Mouse (Mus musculus) layer of hippocampus, adult 9-11 months (tissue): ENCODE results near the gene Ezh1.

Experiments used
- DNase-seq: peaks from one replicate; pipeline ENCODE4 v3.0.0; 2022

Gene Ezh1

DNA sequence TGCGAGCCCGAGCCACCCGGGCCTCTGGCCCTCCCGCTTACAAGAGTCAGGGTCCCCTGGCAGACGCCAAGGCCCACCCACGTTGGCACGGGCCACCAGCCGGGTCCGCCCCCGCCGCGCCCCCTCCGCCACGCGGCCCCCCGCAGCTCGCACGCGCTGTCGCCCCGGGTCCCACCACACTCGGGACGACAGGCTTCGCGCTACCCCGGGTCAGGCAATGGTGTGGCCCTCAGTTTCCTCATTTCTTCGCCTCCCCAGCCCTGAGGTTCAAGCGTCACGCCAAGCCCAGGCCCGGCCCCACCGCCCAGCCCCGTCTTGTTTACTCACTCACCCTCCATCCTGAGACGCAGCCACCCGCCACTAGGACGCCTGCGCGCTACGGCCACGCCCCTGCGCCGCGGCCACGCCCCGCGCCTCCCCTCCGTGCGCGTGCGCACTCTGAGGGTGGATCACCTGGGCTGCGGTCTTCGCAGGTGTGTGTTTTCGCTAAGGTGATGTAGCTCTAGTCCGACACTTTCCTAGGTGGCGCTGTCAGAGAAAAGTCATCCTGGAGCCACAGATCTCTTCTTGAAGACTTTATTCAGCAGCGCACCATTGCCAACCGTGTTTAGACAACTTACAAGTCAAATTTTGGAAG, at the start of gene Ezh1:
Gene Ezh1, minus strand, starts transcription at position 399 of the 637 bp plus-strand sequence.
- DNase-seq: peak; percentile 84

DNA sequence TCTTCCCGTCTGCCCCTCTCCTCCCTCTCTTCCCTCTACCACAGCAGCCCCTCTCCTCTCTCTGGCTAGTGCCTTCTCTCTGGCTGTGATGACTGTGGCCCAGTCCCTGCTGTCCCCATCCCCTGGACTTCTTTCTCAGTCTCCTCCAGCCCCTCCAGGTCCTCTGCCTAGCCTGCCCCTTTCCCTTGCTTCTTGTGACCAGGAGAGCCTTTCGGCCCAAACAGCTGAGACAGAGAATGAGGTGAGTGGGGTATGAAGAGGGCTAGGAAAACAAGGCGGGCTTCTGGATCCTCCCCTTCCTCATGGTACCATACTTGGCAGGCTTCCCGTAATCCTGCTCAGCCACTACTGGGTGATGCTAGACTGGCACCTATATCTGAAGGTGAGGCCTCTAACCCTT, 49.0 kb upstream of the Ezh1 start:
- no peak for DNase-seq

DNA sequence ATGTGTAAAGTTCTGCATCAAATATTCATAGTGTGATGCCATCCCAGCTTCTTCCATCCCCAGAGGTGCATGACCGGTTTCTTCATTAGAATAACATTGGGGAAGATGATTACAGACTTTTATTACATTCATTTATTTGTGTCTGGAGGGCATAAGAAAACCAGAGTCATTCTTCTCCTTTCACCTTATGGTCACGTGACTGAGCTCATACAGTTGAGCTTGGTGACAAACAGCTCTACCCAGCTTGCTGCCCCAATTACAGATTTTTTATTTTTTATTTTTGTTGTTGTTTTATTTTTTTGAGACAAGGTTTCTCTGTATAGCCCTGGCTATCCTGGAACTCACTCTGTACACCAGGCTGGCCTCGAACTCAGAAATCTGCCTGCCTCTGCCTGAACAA, 46.2 kb upstream of the Ezh1 start:
- DNase-seq: no peak

DNA sequence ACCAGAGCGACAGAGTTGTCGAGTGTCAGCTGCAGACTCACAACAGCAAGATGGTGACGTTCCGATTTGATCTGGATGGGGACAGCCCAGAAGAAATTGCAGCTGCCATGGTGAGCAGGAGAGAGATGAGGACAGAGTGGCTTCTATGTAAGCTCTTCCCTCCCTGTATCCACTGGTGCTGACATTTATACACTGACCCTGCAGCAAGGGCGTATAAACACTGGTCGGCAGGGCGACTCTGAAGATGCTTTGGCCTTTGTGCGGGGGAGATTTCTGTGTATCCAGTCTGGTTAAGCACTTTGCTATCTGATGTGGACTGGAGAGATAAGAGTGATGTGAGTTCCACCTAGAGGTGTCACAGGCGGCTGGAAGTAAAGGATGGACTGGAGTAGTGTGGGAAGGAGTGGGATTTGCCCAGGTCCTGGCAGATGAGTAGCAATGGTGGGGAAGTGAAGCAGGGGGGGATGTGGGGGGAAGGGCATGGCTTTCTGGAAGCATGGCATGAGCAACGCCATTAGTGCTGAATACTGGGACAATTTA, 43.4 kb upstream of the Ezh1 start:
- DNase-seq: no peak

DNA sequence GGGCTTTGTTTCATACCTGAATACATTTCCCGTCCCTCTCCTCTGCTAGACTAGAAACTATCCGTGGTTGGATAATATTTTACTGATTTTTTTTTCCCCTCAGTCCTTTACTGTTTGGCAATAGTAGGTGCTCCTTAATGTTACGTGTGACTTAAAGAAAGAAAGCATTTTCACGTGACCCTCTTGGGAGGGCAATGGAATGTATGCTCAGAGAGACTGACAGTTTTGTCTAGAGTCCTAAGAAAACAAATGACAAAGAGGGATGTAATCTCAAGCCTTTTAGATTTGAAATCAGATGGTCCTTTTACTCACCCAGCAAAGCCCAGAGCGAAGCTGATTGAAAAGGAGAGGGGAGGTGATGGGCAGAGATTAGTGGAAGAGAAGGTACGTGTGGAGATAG, 39.6 kb upstream of the Ezh1 start:
- DNase-seq: no peak

DNA sequence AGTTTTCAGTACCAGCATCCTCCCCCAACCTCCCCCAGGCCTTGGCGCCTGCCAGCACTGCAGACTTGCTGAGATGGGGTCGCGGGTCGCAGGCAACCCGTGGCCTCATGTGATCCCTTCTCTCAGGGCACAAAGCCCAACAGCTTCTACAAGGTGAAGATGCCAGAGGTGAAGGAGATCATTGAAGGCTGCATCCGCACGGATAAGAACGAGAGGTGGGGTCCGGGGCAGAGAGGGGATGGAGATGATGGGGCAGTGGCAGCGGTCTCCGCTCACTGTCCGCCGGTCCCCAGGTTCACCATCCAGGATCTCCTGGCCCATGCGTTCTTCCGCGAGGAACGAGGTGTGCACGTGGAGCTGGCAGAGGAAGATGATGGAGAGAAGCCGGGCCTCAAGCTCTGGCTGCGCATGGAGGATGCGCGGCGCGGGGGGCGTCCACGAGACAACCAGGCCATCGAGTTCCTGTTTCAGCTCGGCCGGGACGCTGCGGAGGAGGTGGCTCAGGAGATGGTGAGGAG, 38.8 kb upstream of the Ezh1 start:
- DNase-seq: no peak

DNA sequence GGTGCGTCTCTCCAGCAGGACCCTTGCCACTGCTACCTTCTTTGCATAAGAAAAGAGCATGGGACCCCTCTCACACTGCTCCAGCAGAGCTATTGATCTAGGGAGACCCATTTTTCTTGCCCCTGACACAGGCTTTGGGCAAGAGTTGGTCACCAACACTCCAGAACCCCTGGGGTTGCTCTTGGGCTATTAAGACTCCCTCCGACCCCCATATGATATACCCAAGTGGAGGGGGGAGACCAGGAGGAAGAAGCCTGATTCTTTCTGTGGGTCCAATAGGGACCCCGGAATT, 37.7 kb upstream of the Ezh1 start:
- no peak for DNase-seq

DNA sequence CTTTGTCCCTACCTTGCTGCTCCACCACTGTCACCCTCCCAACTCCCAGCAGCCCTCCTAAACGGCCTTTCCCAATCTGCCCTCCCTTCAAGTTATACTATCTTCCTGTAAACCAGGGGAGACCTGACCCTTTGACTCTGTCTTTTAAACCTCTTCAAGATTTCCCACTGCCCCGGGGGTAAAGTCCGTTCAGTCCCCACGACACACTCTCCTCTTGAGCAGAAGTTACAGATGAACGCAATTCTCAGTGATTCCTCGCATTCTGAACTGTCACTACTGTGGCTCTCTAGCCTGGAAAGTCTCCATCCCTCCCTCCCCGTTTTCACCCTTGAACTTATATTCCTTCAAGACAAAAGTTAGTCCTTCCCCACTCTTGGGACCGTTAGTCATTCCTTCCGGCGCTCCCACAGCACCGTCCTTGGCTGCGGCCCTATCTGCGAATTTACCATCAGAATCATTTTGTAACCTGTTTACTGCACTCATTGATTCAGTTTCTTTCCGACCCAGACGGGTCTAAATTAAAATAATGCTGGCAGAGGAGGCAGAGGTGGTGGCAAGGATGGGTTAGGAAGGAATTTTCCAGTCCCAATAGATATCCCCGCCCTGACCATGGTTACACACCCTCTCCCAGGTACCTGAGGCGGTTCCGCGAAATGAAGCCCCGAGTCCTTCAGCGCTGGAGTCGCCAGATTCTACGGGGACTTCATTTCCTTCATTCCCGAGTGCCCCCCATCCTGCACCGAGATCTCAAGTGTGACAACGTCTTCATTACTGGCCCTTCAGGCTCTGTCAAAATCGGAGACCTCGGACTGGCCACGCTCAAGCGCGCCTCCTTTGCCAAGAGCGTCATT, 37.1 kb upstream of the Ezh1 start:
- no peak for DNase-seq

DNA sequence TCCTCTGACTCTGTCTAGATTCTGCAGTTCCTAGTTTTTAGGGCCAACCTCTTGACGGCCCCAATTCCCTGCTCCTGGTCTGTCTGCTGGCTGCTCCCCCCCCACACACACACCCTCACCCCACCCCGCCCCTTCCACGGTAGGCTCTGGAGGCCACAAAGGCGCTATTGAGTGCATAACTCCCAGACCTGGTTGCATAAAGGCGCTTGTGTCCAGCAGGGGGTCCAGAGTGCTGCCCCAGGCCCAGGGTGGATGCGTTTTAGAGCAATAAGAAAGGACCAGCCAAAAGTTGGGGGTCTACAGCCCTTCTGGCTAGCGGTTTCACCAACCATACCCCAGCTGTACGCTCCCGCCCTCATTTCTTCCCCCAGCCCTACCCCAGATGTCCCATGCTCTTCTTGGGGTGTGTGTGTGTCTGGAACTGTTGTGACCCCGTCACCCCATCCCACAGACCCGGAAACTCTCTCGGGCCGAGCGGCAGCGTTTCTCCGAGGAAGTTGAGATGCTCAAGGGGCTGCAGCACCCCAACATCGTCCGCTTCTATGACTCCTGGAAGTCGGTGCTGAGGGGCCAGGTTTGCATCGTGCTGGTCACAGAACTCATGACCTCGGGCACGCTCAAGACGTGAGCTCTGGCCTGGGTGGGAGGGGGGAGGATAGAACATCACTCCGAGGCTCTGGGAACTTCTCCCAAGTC, 36.2 kb upstream of the Ezh1 start:
- no peak for DNase-seq

DNA sequence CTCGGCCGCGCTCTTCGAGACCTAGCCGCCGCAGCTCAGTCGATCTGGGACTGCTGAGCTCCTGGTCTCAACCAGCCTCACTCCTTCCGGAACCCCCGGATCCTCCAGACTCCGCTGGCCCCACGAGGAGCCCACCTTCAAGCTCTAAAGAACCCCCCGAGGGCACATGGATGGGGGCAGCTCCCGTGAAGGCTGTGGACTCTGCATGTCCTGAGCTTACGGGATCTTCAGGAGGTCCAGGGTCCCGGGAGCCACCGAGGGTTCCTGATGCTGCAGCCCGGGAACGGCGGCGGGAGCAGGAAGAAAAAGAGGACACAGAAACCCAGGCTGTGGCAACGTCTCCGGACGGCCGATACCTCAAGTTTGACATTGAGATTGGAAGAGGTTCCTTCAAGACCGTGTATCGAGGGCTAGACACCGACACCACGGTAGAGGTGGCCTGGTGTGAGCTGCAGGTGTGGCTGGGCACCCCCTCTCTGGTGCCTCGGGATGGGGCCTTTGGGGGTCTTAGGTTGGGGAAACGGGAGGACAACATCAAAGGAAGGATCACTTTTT, 34.6 kb upstream of the Ezh1 start:
- no peak for DNase-seq

DNA sequence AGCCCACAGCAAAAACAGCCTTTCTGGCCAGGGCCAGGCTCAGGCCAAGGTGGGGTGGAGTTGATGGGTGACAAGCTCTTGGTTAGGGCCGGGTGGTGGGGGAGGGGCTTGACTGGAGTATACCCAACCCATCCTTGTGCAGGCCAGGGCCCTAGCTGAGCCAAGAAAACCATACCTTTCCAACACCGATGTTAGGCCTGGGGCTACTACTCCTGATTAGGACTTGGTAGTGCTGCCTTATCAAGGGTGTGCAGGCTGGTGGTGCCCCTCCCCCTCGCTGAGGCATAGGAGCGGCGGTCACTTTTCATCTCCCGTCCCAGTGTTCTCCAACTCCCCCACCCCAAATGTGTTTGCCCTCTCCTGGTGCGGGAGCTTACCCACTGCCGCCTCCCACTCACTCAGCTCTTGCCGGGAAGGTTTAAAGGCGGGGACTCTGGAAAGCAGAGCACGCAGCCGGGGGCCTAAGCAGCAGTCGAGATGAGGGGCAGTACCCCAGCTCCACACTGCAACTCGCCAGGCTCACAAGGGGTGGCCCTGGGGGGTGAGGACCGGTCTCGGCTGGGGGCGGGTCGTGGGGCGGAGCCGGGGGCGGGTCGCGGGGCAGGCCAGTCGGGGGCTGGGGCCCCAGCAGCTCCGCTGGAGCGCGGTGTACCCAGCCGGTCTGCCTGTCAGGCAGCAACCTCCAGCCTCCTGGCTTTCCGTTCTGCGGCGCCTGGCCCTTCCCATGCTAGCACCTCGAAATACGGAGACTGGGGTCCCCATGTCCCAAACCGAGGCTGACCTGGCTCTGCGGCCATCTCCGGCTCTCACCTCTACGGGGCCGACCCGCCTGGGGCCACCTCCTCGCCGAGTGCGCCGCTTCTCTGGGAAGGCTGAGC, 33.9 kb upstream of the Ezh1 start, which contains the start of gene Wnk4:
Gene Wnk4, plus strand, starts transcription at position 620 of the 878 bp plus-strand sequence.
- DNase-seq: no peak

DNA sequence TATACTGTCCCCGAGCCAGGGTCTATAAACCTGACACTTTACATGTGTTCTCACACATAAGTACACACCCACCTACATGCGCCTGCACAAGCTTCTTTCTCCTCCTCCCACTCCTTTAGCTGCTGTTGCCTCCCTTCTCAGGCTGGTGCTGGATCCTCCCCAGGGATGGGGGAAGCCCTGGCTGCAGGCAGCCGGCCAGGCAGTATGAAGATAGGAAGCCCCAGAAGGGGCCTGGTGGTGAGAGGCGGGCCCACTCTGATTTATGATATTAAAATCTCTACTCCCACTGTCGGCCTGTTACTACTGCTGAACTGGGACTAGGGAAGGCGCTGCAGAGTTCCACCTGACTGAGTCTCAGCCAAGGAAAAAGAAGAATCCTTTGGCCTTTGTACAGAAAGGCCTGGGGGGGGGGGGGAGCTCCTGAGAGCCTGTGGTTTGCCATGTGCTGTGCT, 33.0 kb upstream of the Ezh1 start:
- DNase-seq: peak; percentile 85

DNA sequence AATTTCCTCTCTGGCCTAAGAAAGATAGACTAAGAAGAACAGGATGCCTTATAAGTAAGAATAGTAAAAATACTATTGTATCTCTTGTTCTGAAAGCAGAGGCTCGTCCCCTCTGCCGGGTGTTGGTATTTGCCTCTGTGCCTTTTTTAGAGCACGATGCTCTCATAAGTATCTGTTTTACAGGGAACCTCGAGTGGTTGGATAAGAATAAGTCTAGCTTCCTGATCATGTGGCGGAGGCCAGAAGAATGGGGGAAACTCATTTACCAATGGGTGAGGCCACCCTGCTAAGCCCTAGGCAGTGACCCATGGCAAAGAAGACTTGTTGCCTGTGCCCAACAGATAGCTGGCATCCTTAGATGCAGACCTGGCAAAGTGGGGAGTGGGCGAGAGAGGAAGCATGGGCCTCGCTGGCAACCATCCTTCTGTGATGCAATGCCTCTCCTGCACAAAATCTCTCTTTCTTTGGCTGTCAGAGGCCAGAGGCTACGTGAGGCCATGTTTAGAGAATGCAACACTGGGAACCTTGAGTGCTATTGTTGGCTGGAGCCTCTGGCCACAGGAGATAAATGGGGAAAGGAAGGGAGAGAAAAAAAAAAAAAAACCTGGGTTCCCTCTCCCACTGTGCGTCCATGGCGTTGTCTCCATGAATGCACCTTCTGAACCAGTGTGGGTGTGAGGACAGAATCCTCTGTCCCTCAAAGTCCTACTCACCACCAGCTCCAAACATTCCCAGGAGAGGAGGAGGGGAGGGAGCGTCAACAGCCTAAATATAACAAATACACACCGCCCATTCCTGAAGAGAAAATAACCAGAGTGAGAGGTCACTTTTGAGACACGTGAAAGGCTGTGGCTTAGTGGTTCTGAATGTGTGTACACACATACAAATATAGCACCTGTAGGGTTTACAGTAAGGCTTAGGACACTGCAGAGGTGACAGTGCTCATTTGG, 29.8 kb upstream of the Ezh1 start:
- DNase-seq: no peak

DNA sequence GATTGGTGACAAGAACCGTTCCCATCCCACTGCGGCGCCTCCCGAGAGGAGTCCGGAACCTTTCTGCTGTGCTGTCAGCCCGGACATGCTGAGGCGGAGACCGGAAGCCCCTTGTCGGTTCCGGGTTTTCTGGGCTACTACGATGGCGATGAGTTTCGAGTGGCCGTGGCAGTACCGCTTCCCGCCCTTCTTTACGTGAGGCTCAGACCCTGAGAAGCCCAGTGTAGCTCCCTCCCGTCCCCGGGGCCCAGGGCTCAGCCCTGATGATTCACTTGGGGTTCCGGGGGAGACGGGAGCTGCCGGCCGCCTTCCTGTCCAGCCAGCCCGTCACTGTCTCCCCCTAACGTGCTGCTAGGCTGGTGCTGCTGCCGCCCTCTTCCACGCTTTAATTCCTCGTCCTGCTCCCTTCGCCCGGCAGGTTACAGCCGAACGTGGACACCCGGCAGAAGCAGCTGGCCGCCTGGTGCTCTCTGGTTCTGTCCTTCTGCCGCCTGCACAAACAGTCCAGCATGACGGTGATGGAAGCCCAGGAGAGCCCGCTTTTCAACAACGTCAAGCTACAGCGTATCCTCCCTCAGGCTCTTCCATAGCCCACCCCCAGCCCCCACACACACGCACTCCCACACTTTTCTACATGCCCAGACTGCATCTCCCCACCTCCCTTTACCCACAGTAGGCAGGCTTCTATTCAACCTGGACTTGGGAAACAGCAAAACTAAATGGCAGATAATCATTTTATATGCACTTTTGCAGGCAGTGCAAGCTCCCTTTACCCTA, 27.5 kb upstream of the Ezh1 start, which contains the start of gene Vps25:
Gene Vps25, plus strand, starts transcription at position 95 of the 777 bp plus-strand sequence.
- DNase-seq: peak; percentile 80

DNA sequence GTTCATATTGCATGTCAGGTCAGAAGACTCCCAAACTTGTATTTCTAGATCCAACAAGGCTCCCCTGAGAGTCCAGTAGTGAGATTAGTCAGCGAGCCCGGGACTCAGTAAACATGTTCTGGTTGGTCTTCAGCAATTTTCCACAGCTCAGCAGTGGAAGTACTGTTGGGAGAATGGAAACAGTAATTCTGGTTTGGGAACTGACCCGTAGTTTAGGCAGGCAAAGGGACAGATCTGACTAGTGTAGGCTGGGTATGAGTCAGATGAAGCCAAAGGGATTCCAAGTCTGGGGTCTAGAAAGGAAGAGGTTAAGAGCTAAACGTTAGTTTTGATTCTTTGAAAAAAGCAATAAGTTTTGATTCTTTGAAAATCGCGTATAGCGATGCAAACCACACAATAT, 26.7 kb upstream of the Ezh1 start:
- no peak for DNase-seq

DNA sequence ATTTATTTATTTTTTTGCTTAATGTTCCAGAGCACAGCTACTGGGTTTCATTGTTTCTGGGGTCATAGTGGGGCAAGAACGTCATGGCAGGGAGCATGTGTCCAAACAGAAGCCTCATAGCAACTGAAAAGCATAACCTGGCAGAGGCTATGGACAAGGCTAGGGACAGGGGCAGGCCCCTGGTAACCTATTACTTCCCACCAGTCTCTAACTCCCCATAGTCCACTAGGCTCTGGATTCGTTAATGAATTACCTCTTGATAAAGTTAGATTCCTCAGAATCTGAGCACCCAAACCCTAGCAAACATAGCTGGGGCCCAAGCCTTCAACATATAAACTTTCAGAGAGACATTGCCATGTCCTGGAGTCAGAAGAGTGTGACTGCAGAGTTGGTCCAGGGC, 24.8 kb upstream of the Ezh1 start:
- no peak for DNase-seq

DNA sequence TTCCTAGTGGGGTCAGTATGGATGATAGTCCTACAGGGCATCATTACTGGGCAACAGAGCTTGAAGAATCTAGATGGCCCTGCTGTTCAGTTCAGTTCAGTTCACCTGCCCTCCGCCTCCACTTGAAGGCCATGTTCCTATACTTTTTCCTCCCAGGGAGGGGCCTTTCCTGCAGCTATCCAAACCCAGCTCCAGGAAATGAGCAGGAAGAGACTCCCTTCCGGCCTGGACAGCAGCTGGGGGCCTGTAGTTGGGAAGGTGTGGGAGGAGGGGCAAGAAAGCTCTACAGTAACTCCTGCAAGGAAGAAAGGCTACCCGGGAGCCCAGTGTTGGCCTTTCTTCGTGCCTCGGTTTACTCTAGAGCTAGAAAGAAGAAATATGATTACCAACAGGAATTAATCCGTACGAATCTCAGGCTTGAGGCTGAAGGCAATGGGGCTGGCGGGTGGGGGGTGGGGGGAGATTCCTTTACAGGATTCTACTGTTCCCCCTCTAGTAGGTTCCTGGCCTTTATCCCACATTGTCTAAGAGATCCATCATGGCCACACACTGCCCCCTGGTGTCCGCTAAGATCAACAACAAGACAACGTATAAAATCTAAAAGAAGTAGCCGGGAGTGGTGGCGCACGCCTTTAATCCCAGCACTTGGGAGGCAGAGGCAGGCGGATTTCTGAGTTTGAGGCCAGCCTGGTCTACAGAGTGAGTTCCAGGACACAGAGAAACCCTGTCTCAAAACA, 22.2 kb upstream of the Ezh1 start:
- peak; percentile 85 for DNase-seq

DNA sequence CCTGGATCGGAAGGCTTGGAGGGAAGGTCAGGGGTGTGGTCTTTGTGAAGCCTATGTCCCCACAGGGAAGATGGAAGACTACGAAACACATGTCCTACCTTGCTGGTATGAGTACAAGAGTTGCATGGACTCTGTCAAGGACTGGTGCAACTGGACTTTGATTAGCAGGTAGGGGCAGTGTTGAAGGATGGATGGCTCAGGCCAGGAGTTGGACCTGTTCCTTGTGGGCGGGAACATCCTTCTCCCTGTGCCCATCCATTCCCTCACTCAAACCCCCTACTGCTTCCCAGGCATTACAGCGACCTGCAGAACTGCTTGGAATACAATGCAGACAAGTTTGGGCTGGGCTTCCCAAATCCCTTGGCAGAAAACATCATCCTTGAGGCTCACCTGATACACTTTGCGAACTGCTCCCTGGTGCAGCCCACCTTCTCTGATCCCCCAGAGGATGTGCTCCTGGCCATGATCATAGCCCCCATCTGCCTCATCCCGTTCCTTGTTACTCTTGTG, 21.3 kb upstream of the Ezh1 start:
- DNase-seq: no peak

DNA sequence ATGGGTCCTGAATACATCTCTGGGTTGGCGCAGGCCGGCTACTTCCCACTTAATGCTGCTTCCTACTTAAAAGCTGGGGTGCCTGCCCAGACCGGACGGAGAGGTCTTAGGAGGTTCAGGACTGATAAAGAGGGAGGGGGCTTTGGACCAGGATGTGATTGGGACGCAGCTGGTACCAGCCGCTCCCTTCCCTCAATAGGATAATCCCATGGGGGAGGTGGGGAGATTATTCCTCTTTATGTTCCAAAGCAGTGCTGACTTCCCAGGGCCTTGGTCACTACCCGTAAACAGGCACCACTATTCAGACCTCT, 20.4 kb upstream of the Ezh1 start:
- no peak for DNase-seq
